Mouse (Mus musculus): Measurements from ENCODE around the gene Sdc3. TPM values are rescaled to one million over a fixed set of nuclear protein-coding genes. Genes with fewer than 3 reads are reported as not detected.

Gene Sdc3
- 100 to 1,000 TPM; 149 to 179 TPM for total RNA-seq (2021)
- long read RNA-seq, experiment 1, full-length matches to known transcripts: 9 of 167 reads
- long read RNA-seq, experiment 1, partial matches to known transcripts: 4 of 167 reads
- long read RNA-seq, experiment 1, other reads (novel, unspliced or antisense): 154 of 167 reads
- long read RNA-seq, experiment 2, full-length matches to known transcripts: 50 of 96 reads
- long read RNA-seq, experiment 2, partial matches to known transcripts: 7 of 96 reads
- long read RNA-seq, experiment 2, other reads (novel, unspliced or antisense): 39 of 96 reads

DNA sequence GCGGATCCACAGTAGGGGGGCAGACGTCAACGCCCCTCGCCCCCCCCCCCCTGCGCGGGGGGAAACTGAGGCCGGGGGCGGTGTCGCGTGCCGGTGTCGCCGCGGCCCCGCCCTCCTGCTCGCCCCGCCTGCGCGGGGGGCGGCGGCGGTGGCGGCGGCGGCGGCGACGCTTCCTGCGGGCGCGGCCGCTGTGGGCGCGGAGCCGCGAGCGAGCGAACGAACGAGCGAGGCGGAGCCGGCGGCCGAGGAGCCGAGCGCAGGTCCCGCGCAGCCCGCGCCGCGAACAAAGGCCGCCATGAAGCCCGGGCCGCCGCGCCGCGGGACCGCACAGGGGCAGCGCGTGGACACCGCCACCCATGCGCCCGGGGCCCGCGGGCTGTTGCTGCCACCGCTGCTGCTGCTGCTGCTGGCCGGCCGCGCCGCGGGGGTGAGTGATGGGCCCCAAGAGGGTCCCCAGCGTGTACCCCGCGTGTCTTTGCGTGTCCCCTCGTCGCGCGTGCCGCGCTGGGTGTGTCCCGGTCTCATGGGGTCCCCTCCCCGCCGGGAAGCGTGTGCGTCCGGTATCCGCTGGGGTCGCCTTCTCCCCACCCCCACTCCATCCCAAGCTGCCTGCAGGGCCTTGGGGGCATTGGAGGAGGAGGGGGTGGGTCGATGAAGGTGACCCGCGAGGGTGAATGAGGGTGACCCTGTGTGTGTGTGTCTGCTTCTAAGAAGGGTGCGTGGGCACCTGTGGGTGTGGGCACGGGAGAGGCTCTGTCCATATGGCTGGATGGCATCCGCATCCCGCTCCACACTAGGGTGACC is at the start of gene Sdc3:
Gene Sdc3, plus strand, starts transcription at position 162 of the 804 bp plus-strand sequence.
- DNase-seq: peak; percentile 67

DNA sequence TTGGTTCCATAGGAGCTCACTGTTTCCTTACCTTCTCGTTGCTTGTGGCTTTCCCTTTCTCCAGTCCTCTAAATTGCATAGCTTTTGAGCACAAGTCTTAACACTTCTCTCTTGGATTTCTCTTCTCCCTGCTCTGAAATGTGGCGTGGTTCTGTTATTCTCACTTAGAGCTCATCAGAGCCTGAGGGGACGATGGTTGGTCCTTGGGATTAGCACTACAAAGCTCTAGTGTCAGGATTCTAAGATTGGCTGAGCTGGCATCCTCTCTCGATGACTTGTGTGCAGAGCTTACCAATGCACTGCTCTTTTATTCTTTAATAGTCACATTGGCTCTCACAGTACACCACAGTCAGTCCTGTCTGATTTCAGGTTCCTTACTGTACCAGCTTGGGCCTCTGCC is 48.3 kb upstream of the Sdc3 start:
- no peak for DNase-seq

- DNase-seq: peak; percentile 56
Measured at GRCm38 (mm10) chr4:130745561-130746306, 46.6 kb upstream of the Sdc3 start.

- DNase-seq: no peak
Measured at GRCm38 (mm10) chr4:130749566-130749965, 42.8 kb upstream of the Sdc3 start.

DNA sequence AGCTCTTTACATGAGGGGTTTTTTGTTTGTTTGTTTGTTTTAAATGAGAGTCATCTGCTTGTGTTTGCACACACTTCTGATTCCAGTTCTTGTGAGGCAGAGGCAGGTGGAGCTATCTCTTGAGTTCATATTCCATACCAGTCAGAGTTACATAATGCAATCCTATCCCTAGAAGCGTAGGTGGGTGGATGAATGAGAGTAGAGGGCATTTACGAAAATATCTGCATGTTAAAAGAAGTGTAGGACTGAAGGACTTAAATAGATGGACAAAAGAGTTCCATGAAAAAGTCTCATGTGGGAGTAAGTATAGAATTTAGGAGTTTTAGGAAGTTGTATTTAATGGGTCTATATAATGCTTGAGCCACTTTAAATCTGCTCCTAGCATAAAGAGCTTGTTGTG is 40.4 kb upstream of the Sdc3 start:
- no peak for DNase-seq

GRCm38 (mm10) chr4:130752591-130752990 is 39.7 kb upstream of the Sdc3 start:
- no peak for DNase-seq

- DNase-seq: no peak
Measured at GRCm38 (mm10) chr4:130753755-130754154, 38.6 kb upstream of the Sdc3 start.

- no peak for DNase-seq
Measured at GRCm38 (mm10) chr4:130754776-130755175, 37.6 kb upstream of the Sdc3 start.

GRCm38 (mm10) chr4:130759875-130760274 is 32.5 kb upstream of the Sdc3 start:
- DNase-seq: no peak

DNA sequence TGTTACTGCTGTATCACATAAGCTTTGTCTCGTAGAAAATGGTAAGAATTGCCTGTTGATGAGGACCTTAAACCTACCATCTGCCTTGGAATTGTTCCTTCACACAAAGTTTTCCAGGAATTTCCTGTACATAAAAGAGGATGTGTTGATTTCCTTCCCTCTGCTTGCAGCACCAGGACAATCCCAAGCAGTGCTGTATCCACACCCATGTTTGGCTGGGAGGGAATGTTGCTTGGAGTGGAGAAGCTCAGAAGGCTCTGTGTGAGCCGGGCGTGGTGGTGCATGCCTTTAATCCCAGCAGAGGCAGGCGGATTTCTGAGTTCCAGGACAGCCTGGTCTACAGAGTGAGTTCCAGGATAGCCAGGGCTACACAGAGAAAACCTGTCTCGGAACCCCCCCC is 30.5 kb upstream of the Sdc3 start:
- no peak for DNase-seq

GRCm38 (mm10) chr4:130765399-130766160 is 26.8 kb upstream of the Sdc3 start:
- DNase-seq: peak; percentile 37

- DNase-seq: no peak
Measured at GRCm38 (mm10) chr4:130766387-130766786, 25.9 kb upstream of the Sdc3 start.

DNA sequence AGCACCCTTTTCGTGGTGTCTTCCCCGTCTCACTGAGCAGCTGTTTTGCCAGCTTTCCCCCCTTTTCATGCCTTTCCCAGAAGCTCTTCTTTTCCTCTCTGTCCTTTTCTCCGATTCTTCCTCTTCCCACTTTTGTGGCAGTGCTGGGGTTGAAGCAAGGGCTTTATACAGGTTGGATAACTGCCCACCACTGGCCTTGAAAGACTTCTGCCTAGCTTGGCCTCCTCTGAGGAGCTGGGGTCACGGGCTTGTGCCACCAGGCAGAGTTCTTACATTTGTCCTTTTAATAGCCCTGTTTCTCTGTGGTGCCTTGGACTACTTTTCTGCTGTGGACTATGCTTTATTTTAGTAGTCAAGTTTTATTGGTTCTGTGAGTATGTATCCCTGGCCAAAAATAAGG is 25.4 kb upstream of the Sdc3 start:
- peak; percentile 41 for DNase-seq

DNA sequence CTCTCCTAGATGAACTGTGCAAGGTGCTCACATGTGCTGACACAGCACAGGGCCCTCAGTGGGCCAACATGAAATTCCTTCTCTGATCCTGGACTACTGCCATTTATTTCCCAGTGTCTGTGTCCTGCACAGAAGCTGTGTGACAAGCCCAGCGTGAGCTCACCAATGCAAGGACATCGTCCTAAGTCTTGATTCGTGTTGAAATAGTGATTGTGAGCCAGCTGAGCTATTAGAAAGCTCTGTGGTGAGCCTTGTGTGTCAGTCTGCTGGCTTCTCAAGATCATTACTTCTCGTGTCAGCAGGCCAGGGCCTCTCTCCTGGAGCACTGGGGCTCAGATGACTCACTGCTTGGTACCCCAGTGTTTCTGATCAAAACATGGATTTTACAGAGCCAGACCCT is 18.4 kb upstream of the Sdc3 start:
- peak; percentile 40 for DNase-seq

GRCm38 (mm10) chr4:130774822-130775221 is 17.5 kb upstream of the Sdc3 start:
- DNase-seq: no peak

DNA sequence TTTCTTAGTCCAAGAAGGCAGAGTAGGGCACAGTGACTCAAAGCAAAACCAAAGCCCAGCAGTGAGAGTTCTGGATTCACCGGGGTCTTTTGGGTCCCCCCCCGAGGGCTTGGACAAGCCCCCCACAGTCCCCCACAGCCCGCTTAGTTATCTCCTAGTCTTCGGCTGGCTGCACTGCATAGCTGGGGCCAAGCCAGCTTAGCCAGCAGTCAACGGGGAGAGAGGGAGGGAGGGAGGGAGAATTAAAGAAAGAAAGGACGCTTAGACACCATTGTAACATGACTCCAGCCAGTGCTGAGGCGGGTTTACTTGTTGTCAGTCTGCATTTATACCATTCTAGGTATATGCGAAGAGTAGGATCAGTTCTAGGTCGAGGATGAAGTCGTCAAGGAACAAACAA is 14.7 kb upstream of the Sdc3 start:
- no peak for DNase-seq

- no peak for DNase-seq
Measured at GRCm38 (mm10) chr4:130779037-130779436, 13.3 kb upstream of the Sdc3 start.

- no peak for DNase-seq
Measured at GRCm38 (mm10) chr4:130782492-130782891, 9.8 kb upstream of the Sdc3 start.

DNA sequence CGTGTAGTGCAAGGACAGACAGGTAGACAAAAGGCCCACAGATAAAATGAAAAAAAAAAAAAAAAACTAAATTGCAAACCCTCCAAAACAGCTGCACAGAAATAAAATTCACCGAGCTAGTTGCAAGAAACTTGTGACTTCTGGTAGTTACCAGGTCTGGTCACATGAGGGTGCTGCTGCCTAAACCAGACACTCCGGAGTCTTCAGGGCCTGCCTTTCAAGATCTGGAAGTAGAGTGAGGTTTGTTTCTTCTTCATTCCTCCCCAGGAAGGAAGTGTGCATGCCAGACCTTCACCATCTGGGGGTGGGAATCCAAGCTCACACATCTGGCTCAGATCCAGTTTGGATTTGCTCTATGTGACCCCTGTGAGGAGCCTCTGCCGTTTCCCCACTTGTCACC is 7.6 kb upstream of the Sdc3 start:
- peak; percentile 70 for DNase-seq

DNA sequence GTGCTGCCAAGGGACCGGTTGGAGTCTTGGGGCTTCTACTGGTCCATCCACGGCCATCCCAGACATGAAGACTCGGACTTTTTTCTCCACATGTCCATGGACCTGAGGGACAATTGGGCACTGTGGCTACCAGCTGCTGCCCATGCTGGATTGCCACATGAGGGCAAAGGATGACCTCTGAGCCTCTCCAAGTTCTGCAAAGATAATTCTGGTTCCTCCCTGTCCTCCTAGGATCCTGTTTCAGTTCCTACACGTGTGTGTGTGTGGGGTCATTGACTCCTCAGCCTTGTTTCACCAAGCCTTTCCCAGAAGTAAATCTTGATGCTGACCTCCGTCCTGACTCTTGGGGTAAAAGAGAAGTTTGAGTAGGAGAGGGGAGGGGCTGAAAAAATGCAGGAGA is 4.8 kb upstream of the Sdc3 start:
- DNase-seq: no peak

DNA sequence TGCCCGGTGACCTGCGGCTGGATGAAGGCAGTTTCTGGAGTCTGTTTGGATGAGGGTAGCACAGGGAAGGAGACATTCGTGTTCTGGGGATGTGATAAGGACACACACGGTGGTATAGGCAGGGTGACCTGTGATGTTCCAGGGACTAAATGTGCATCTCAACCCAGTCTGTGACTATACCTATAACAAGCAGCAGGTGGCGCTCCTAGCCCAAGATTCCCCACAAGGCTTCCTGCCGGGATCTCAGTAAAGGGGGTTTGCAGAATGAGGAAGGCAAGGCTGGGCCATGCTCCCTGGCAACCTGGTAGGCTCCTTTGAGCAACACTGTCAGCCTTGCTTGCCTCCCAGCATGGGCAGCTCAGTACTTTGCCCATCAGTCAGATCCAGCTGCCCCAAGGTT is 2.2 kb upstream of the Sdc3 start:
- DNase-seq: peak; percentile 89

GRCm38 (mm10) chr4:130791811-130792375 is 444 bp upstream of the Sdc3 start:
- peak; percentile 37 for DNase-seq

Data from adrenal gland, postnatal 10 days (tissue).